Mouse (Mus musculus) hindbrain, embryonic 16.5 days (tissue): Measurements from ENCODE around the gene Ptn. TPM values are rescaled to one million over a fixed set of nuclear protein-coding genes. Genes with fewer than 3 reads are reported as not detected.
A peak's percentile ranks its signal among the peaks of the same experiment; 100 is the strongest.

Source experiments
- ATAC-seq: fragments of 200-750 bp; cut with Nextera tagmentation; 2 replicates; pipeline ENCODE4 v1.8.0; 2017; ENCODE audit warnings: moderate TSS enrichment, moderate library complexity
- H3K27ac ChIP-seq: fragments of 300-500 bp; sonication (generic); 2 replicates; pipeline ENCODE4 v1.5.1; 2014; ENCODE audit warnings: low read depth, mild to moderate bottlenecking, control low read depth, low read length, moderate library complexity
- H3K27me3 ChIP-seq: fragments of 300-500 bp; sonication (generic); replicated peaks from 2 replicates; pipeline ENCODE4 v1.6.1; 2014; ENCODE audit warnings: low read length; ENCODE audit not compliant: control insufficient read depth, insufficient read depth
- H3K36me3 ChIP-seq: fragments of 300-500 bp; sonication (generic); 2 replicates; pipeline ENCODE4 v1.6.1; 2014; ENCODE audit warnings: mild to moderate bottlenecking, low read length, moderate library complexity, mixed read lengths; ENCODE audit not compliant: control insufficient read depth, insufficient read depth
- H3K4me1 ChIP-seq: fragments of 300-500 bp; sonication (generic); 2 replicates; pipeline ENCODE4 v1.6.1; 2014; ENCODE audit warnings: low read depth, low read length; ENCODE audit not compliant: control insufficient read depth, insufficient read depth
- H3K4me2 ChIP-seq: fragments of 300-500 bp; sonication (generic); 2 replicates; pipeline ENCODE4 v1.6.1; 2014; ENCODE audit warnings: mild to moderate bottlenecking, low read length, control low read depth, moderate library complexity
- H3K4me3 ChIP-seq: fragments of 300-500 bp; sonication (generic); 2 replicates; pipeline ENCODE4 v1.5.1; 2014; ENCODE audit warnings: mild to moderate bottlenecking, low read length, control low read depth, moderate library complexity
- H3K9ac ChIP-seq: fragments of 300-500 bp; sonication (generic); 2 replicates; pipeline ENCODE4 v1.6.1; 2014; ENCODE audit warnings: low read depth, mild to moderate bottlenecking, control low read depth, low read length, moderate library complexity
- H3K9me3 ChIP-seq: fragments of 300-500 bp; sonication (generic); 2 replicates; pipeline ENCODE4 v1.6.1; 2014; ENCODE audit warnings: mild to moderate bottlenecking, low read length, moderate library complexity; ENCODE audit not compliant: control insufficient read depth
- WGBS: fragments of 180-500 bp; shearing (Covaris S2); extraction: QIAGEN DNeasy Blood & Tissue Kit; methylation state at CpG from one replicate; pipeline ENCODE4 v1.1.7; 2014; 5-methylcytosine and 5-hydroxymethylcytosine counted together
- polyA plus RNA-seq: library from polyadenylated mRNA; unstranded; fragments of >200 nt; fragmentation: Nextera tagmentation; extraction: Ambion mirVana; gene quantifications from 2 replicates; pipeline ENCODE4 v1.2.1, GENCODE M21; 2015

Gene Ptn
- polyA plus RNA-seq, 1 experiment from 2014 or later: 988 TPM

- Histone ChIP-seq H3K9ac (no peak overlapping the region), H3K27ac (peak overlapping the region; percentile 64), H3K9me3 (no peaks in the 10 kb centered on the region), H3K4me3 (no peak overlapping the region), H3K27me3 (no peaks in the 10 kb centered on the region), H3K4me1 (peaks cover 2% of the 10 kb centered on the region), H3K4me2 (no peak overlapping the region), H3K36me3 (no peaks in the 10 kb centered on the region)
- 24% methylated on average over 8 of the region's 8 CpGs for WGBS
- peak; percentile 96 for ATAC-seq
Measured at GRCm38 (mm10) chr6:36819019-36819783, 9.2 kb upstream of the Ptn start.

- H3K4me2 ChIP-seq: no peak overlapping the region
- ATAC-seq: no peak
- no peaks in the 10 kb centered on the region for H3K27me3 ChIP-seq
- peak overlapping the region; percentile 67 for H3K27ac ChIP-seq
- H3K9ac ChIP-seq: no peak overlapping the region
- WGBS: 43% methylated on average over 4 of the region's 4 CpGs
- H3K36me3 ChIP-seq: no peaks in the 10 kb centered on the region
- no peak overlapping the region for H3K4me3 ChIP-seq
- H3K4me1 ChIP-seq: peaks cover 2% of the 10 kb centered on the region
- no peaks in the 10 kb centered on the region for H3K9me3 ChIP-seq
Measured at GRCm38 (mm10) chr6:36818281-36819018, 8.4 kb upstream of the Ptn start.

- Histone ChIP-seq H3K27me3 (no peaks in the 10 kb centered on the region), H3K27ac (no peak overlapping the region), H3K4me2 (no peak overlapping the region), H3K9me3 (no peaks in the 10 kb centered on the region), H3K9ac (no peak overlapping the region), H3K4me1 (peaks cover 2% of the 10 kb centered on the region), H3K36me3 (no peaks in the 10 kb centered on the region), H3K4me3 (no peak overlapping the region)
- WGBS: 90% methylated on average over 3 of the region's 3 CpGs
- no peak for ATAC-seq
Measured at GRCm38 (mm10) chr6:36816666-36817065, 6.6 kb upstream of the Ptn start.

- Histone ChIP-seq H3K9me3 (no peaks in the 10 kb centered on the region), H3K27ac (no peak overlapping the region), H3K36me3 (no peaks in the 10 kb centered on the region), H3K27me3 (no peaks in the 10 kb centered on the region), H3K4me1 (peaks cover 3% of the 10 kb centered on the region), H3K4me2 (no peak overlapping the region), H3K9ac (no peak overlapping the region), H3K4me3 (no peak overlapping the region)
- 82% methylated on average over 2 of the region's 2 CpGs for WGBS
- no peak for ATAC-seq
Measured at GRCm38 (mm10) chr6:36815992-36816391, 6.0 kb upstream of the Ptn start.

GRCm38 (mm10) chr6:36812666-36813515, 2.9 kb upstream of the Ptn start:
- H3K36me3 ChIP-seq: no peaks in the 10 kb centered on the region
- 71% methylated on average over 7 of the region's 7 CpGs for WGBS
- H3K27me3 ChIP-seq: no peaks in the 10 kb centered on the region
- no peak for ATAC-seq
- peaks cover 11% of the 10 kb centered on the region for H3K4me1 ChIP-seq
- H3K9me3 ChIP-seq: no peaks in the 10 kb centered on the region
- no peak overlapping the region for H3K4me2 ChIP-seq
- no peak overlapping the region for H3K4me3 ChIP-seq
- no peak overlapping the region for H3K27ac ChIP-seq
- H3K9ac ChIP-seq: no peak overlapping the region

GRCm38 (mm10) chr6:36810448-36810847, 428 bp upstream of the Ptn start:
- peak overlapping the region; percentile 89 for H3K27ac ChIP-seq
- WGBS: 5% methylated on average over 5 of the region's 5 CpGs
- H3K9ac ChIP-seq: peak overlapping the region; percentile 82
- H3K36me3 ChIP-seq: peaks cover 5% of the 10 kb centered on the region
- ATAC-seq: peak; percentile 20
- H3K27me3 ChIP-seq: no peaks in the 10 kb centered on the region
- peak overlapping the region; percentile 69 for H3K4me3 ChIP-seq
- peak overlapping the region; percentile 70 for H3K4me2 ChIP-seq
- H3K9me3 ChIP-seq: no peaks in the 10 kb centered on the region
- H3K4me1 ChIP-seq: peaks cover 13% of the 10 kb centered on the region

- Histone ChIP-seq H3K36me3 (peaks cover 5% of the 10 kb centered on the region), H3K9me3 (no peaks in the 10 kb centered on the region), H3K4me1 (peaks cover 13% of the 10 kb centered on the region), H3K27ac (peak overlapping the region; percentile 89), H3K27me3 (no peaks in the 10 kb centered on the region), H3K4me3 (peak overlapping the region; percentile 69), H3K9ac (peak overlapping the region; percentile 82), H3K4me2 (peak overlapping the region; percentile 70)
- ATAC-seq: peak; percentile 63
- WGBS: 5% methylated on average over 7 of the region's 7 CpGs
Measured at GRCm38 (mm10) chr6:36809311-36809726, 701 bp downstream of the Ptn start.

- no peaks in the 10 kb centered on the region for H3K27me3 ChIP-seq
- H3K36me3 ChIP-seq: peaks cover 5% of the 10 kb centered on the region
- peak overlapping the region; percentile 70 for H3K4me2 ChIP-seq
- H3K4me1 ChIP-seq: peaks cover 13% of the 10 kb centered on the region
- peak overlapping the region; percentile 69 for H3K4me3 ChIP-seq
- ATAC-seq: no peak
- no peaks in the 10 kb centered on the region for H3K9me3 ChIP-seq
- peak overlapping the region; percentile 89 for H3K27ac ChIP-seq
- H3K9ac ChIP-seq: peak overlapping the region; percentile 82
- 14% methylated on average over 7 of the region's 7 CpGs for WGBS
Measured at GRCm38 (mm10) chr6:36808306-36809058, 1.5 kb downstream of the Ptn start.
